Mouse (Mus musculus) lung, postnatal 36 days (tissue): Measurements from ENCODE around the gene Gm10354.
"Not testable (repeated sequence)": the region's sequence is repeated elsewhere in the genome, so short reads cannot be mapped to it uniquely, and the experiment has no call there.

Source experiments
- DNase-seq: peaks from one replicate; pipeline ENCODE4 v3.0.0; 2022; ENCODE audit warnings: mixed read lengths

Gm10354 gene

GRCm38 (mm10) chr5:14953587-14953986, 25.1 kb downstream of the Gm10354 start:
- not testable (repeated sequence) for DNase-seq

GRCm38 (mm10) chr5:14952749-14953148, 26.0 kb downstream of the Gm10354 start:
- not testable (repeated sequence) for DNase-seq

- not testable (repeated sequence) for DNase-seq
These were observed 26.9 kb downstream of the Gm10354 start for GRCm38 (mm10) chr5:14951822-14952221.

- not testable (repeated sequence) for DNase-seq
These were observed 31.1 kb downstream of the Gm10354 start for GRCm38 (mm10) chr5:14947482-14948198.

- DNase-seq = not testable (repeated sequence)
These were observed 33.2 kb downstream of the Gm10354 start for GRCm38 (mm10) chr5:14945524-14945923.

- not testable (repeated sequence) for DNase-seq
These were observed 37.7 kb downstream of the Gm10354 start for GRCm38 (mm10) chr5:14941043-14941442.

GRCm38 (mm10) chr5:14938329-14938728, 40.4 kb downstream of the Gm10354 start, which contains the start of gene Speer4e:
TSS of gene Speer4e (minus strand) at chr5:14938429.
- DNase-seq = not testable (repeated sequence)

GRCm38 (mm10) chr5:14933721-14934120, 45.0 kb downstream of the Gm10354 start:
- DNase-seq = not testable (repeated sequence)

- not testable (repeated sequence) for DNase-seq
These were observed 51.7 kb downstream of the Gm10354 start for GRCm38 (mm10) chr5:14927047-14927446.
